Mouse (Mus musculus) limb, embryonic 15.5 days (tissue): ENCODE results near the gene Isg20. TPM values are rescaled to one million over a fixed set of nuclear protein-coding genes. Genes with fewer than 3 reads are reported as not detected.

ENCODE experiments used
- ATAC-seq: fragments of 200-750 bp; cut with Nextera tagmentation; 2 replicates; pipeline ENCODE4 v1.8.0; 2017; ENCODE audit warnings: low read depth, moderate TSS enrichment; ENCODE audit not compliant: insufficient number of reproducible peaks, low FRiP score, low TSS enrichment
- H3K27ac ChIP-seq: fragments of 300-500 bp; sonication (generic); 2 replicates; pipeline ENCODE4 v1.5.1; 2015; ENCODE audit warnings: moderate library complexity, mild to moderate bottlenecking, inconsistent platforms
- H3K27me3 ChIP-seq: fragments of 300-500 bp; sonication (generic); 2 replicates; pipeline ENCODE4 v1.6.1; 2015; ENCODE audit warnings: inconsistent platforms
- H3K36me3 ChIP-seq: fragments of 300-500 bp; sonication (generic); 2 replicates; pipeline ENCODE4 v1.6.1; 2015; ENCODE audit warnings: inconsistent platforms
- H3K4me1 ChIP-seq: fragments of 300-500 bp; sonication (generic); 2 replicates; pipeline ENCODE4 v1.6.1; 2015; ENCODE audit warnings: inconsistent platforms
- H3K4me2 ChIP-seq: fragments of 300-500 bp; sonication (generic); 2 replicates; pipeline ENCODE4 v1.6.1; 2015; ENCODE audit warnings: mild to moderate bottlenecking, inconsistent platforms
- H3K4me3 ChIP-seq: fragments of 300-500 bp; sonication (generic); 2 replicates; pipeline ENCODE4 v1.5.1; 2015; ENCODE audit warnings: mild to moderate bottlenecking, inconsistent platforms
- H3K9ac ChIP-seq: fragments of 300-500 bp; sonication (generic); 2 replicates; pipeline ENCODE4 v1.6.1; 2015; ENCODE audit warnings: inconsistent platforms
- H3K9me3 ChIP-seq: fragments of 300-500 bp; sonication (generic); 2 replicates; pipeline ENCODE4 v1.6.1; 2016; ENCODE audit warnings: inconsistent platforms
- WGBS: fragments of 180-500 bp; shearing (Covaris S2); methylation state at CpG from one replicate; pipeline ENCODE4 v1.1.7; 2015; 5-methylcytosine and 5-hydroxymethylcytosine counted together
- polyA plus RNA-seq: library from polyadenylated mRNA; unstranded; fragments of >200 nt; fragmentation: Nextera tagmentation; extraction: Ambion mirVana; gene quantifications from 2 replicates; pipeline ENCODE4 v1.2.1, GENCODE M21; 2015

Gene Isg20
- polyA plus RNA-seq, 1 experiment from 2014 or later: 3.9 TPM

GRCm38 (mm10) chr7:78926156-78926555, 12.9 kb downstream of the Isg20 start:
- H3K4me1 ChIP-seq: peaks cover 15% of the 10 kb centered on the region
- no peak overlapping the region for H3K9ac ChIP-seq
- H3K4me2 ChIP-seq: no peak overlapping the region
- no peaks in the 10 kb centered on the region for H3K9me3 ChIP-seq
- WGBS: 69% methylated on average over 9 of the region's 9 CpGs
- peak overlapping the region; percentile 82 for H3K27ac ChIP-seq
- H3K36me3 ChIP-seq: no peaks in the 10 kb centered on the region
- H3K4me3 ChIP-seq: no peak overlapping the region
- no peaks in the 10 kb centered on the region for H3K27me3 ChIP-seq
- ATAC-seq: no peak

DNA sequence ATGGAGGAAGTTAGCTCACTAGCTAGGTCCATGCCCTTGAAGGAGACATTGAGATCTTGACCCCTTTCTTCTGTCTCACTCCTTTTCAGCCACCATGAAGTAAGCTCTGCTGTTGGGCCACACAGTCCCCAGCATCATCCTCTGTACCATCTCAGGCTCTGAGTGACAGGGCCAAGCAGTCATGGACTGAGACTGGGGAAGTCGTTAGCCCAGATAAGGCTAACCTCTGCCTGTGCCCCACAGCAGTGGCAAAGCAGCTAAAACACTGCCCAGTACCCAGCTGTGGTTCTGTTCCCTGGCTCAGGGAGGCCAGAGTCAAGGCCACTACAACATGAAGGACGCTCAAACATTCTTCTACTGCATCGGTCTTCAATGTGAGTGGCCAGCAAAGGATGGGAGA, 14.0 kb downstream of the Isg20 start:
- no peak overlapping the region for H3K4me2 ChIP-seq
- no peaks in the 10 kb centered on the region for H3K36me3 ChIP-seq
- no peak overlapping the region for H3K9ac ChIP-seq
- H3K4me1 ChIP-seq: peaks cover 15% of the 10 kb centered on the region
- ATAC-seq: no peak
- H3K27me3 ChIP-seq: no peaks in the 10 kb centered on the region
- H3K9me3 ChIP-seq: no peaks in the 10 kb centered on the region
- no peak overlapping the region for H3K27ac ChIP-seq
- 75% methylated on average over 3 of the region's 3 CpGs for WGBS
- no peak overlapping the region for H3K4me3 ChIP-seq

- Histone ChIP-seq H3K27ac (peak overlapping the region; percentile 71), H3K27me3 (no peaks in the 10 kb centered on the region), H3K4me3 (no peak overlapping the region), H3K36me3 (no peaks in the 10 kb centered on the region), H3K4me2 (no peak overlapping the region), H3K9me3 (no peaks in the 10 kb centered on the region), H3K4me1 (peaks cover 11% of the 10 kb centered on the region), H3K9ac (no peak overlapping the region)
- WGBS: 49% methylated on average over 19 of the region's 19 CpGs
- ATAC-seq: peak; percentile 83
Observed at GRCm38 (mm10) chr7:78938957-78939602, 25.9 kb downstream of the Isg20 start.

DNA sequence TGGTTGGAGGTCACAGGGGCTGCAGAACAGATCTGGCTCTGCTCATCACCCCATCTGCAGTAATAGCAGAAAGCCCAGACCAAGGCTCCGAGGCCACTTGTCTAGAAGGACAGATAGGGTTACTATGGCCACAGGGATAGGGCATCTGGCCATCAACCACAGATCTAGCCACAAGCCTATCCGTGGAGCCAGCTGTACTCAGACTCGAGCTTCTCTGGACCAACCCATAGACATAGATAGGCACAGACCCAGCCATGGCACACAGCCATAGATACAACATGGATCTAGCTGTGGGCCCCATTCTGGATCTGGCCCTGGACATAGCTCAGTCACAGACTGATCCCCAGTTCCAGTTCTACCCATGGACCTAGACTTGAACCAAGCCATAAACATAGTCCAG, 27.7 kb downstream of the Isg20 start:
- Histone ChIP-seq H3K36me3 (no peaks in the 10 kb centered on the region), H3K9ac (no peak overlapping the region), H3K4me1 (peaks cover 11% of the 10 kb centered on the region), H3K27ac (no peak overlapping the region), H3K4me3 (no peak overlapping the region), H3K27me3 (no peaks in the 10 kb centered on the region), H3K4me2 (no peak overlapping the region), H3K9me3 (no peaks in the 10 kb centered on the region)
- no peak for ATAC-seq
- 87% methylated on average over 3 of the region's 3 CpGs for WGBS

- ATAC-seq: no peak
- no peaks in the 10 kb centered on the region for H3K9me3 ChIP-seq
- no peaks in the 10 kb centered on the region for H3K36me3 ChIP-seq
- no peak overlapping the region for H3K9ac ChIP-seq
- H3K4me2 ChIP-seq: no peak overlapping the region
- H3K4me1 ChIP-seq: peaks cover 11% of the 10 kb centered on the region
- no peak overlapping the region for H3K27ac ChIP-seq
- H3K27me3 ChIP-seq: no peaks in the 10 kb centered on the region
- H3K4me3 ChIP-seq: no peak overlapping the region
- 86% methylated on average over 2 of the region's 2 CpGs for WGBS
Observed at GRCm38 (mm10) chr7:78942544-78942943, 29.3 kb downstream of the Isg20 start.

DNA sequence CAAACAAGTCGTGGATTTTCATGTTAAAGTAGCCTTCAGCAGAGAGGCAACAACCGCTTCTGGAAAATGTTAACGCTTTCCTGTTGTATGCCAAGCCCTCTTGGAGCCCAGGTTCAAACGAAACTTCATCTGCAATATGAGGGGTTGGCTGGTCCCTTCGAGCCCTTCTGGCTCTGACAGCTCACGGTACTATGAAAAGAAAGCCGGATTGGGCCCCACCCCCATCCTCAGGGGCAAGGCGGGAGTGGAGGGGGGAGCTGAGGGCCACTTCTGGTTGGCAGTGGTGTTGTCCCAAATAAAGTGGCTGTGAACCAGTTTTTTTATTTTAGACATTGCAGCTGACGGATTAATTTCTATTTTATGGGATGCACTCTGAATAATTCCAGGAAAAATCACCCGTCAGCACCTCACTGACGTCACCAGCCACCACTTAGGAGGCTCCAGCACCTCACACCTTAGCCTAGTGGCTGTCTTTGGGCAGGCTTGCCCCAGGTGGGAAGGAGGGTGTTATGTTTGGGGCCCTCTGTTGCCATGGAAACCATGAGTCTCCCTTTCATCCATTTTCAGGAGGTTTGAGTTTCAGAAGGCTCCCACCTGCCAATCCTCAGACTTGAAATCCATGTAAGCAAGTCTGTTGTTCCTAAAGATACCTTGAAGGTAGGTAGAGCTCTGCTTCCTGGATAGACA, 40.8 kb downstream of the Isg20 start:
- Histone ChIP-seq H3K4me1 (peaks cover 29% of the 10 kb centered on the region), H3K9ac (no peak overlapping the region), H3K27me3 (no peaks in the 10 kb centered on the region), H3K4me2 (peak overlapping the region; percentile 21; the same call in 1 of the 2 replicates), H3K27ac (peak overlapping the region; percentile 78), H3K9me3 (no peaks in the 10 kb centered on the region), H3K4me3 (no peak overlapping the region), H3K36me3 (no peaks in the 10 kb centered on the region)
- WGBS: 11% methylated on average over 11 of the region's 11 CpGs
- no peak for ATAC-seq

DNA sequence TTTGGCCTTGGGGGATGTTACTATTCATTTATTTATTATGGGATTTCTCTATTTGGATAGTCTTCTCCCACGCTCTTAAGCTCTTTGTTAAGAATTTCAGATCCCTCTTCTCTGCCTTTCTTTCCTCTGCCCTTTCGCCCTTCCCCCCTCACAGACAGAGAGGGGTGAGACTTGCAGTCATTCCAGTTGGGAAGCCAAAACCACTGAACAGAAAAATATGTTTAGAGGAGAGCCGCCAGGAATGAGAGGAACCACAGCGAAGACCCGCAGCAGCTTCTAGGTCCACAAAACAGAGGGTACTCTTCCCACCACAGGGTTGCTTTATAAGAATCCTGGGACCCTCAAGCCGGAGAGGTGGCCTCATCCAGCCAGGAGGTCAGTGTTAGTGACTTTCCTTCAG, 41.4 kb downstream of the Isg20 start:
- no peak overlapping the region for H3K4me2 ChIP-seq
- peak overlapping the region; percentile 78 for H3K27ac ChIP-seq
- ATAC-seq: no peak
- no peaks in the 10 kb centered on the region for H3K36me3 ChIP-seq
- no peak overlapping the region for H3K4me3 ChIP-seq
- WGBS: 63% methylated on average over 6 of the region's 6 CpGs
- H3K9me3 ChIP-seq: no peaks in the 10 kb centered on the region
- H3K9ac ChIP-seq: no peak overlapping the region
- H3K27me3 ChIP-seq: no peaks in the 10 kb centered on the region
- peaks cover 29% of the 10 kb centered on the region for H3K4me1 ChIP-seq

DNA sequence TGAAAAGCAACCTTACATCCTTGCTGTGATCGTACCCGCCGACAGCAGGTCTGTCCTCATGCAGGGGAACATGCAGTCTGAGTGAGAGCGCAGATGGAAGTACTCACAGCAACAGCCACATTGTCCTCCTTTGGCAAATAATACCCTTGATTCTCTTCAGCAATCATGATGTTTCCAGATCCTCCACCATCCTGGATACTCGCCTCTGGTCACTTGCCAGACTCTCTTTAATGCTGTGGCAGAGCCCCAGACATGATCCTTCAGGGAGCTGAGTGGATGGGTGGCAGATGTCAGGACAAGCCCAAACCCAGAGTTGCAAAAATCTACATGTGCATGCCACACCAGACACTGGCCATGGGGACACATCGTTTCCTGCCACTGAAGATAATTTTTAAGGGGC, 41.9 kb downstream of the Isg20 start:
- H3K36me3 ChIP-seq: no peaks in the 10 kb centered on the region
- H3K27ac ChIP-seq: peak overlapping the region; percentile 78
- no peak overlapping the region for H3K9ac ChIP-seq
- H3K4me3 ChIP-seq: no peak overlapping the region
- no peak overlapping the region for H3K4me2 ChIP-seq
- WGBS: 65% methylated on average over 6 of the region's 6 CpGs
- no peaks in the 10 kb centered on the region for H3K9me3 ChIP-seq
- ATAC-seq: no peak
- H3K27me3 ChIP-seq: no peaks in the 10 kb centered on the region
- H3K4me1 ChIP-seq: peaks cover 29% of the 10 kb centered on the region

- H3K27me3 ChIP-seq: no peaks in the 10 kb centered on the region
- no peak overlapping the region for H3K4me2 ChIP-seq
- no peak overlapping the region for H3K27ac ChIP-seq
- no peaks in the 10 kb centered on the region for H3K36me3 ChIP-seq
- peaks cover 21% of the 10 kb centered on the region for H3K4me1 ChIP-seq
- no peak overlapping the region for H3K9ac ChIP-seq
- H3K9me3 ChIP-seq: no peaks in the 10 kb centered on the region
- no peak overlapping the region for H3K4me3 ChIP-seq
- ATAC-seq: no peak; the same call in 1 of the 2 replicates
- WGBS: 55% methylated on average over 6 of the region's 6 CpGs
Observed at GRCm38 (mm10) chr7:78958499-78959073, 45.4 kb downstream of the Isg20 start.

DNA sequence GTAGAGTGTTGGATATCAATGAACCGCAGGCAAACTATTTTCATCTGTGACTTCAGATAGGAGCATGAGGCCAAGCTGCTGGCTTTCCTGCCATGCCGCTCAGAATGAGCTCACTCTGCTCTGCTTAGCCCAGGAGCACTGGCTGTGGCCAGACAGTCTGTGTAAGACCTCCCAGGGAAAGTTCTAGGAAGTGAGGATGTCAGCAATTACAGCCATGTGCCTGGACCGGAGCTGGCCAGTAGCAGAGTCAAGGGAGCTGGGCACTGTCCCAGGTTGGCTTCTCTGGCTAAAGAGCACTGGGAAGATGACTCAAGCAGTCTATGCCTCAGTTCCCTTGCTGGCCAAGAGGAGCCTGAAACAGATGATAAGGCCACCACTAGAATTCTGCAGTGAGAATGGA, 50.7 kb downstream of the Isg20 start:
- Histone ChIP-seq H3K36me3 (no peaks in the 10 kb centered on the region), H3K4me3 (no peak overlapping the region), H3K27ac (peak overlapping the region; percentile 78; the same call in 1 of the 2 replicates), H3K4me2 (no peak overlapping the region), H3K4me1 (peaks cover 15% of the 10 kb centered on the region; the same call in 1 of the 2 replicates), H3K9me3 (no peaks in the 10 kb centered on the region), H3K9ac (no peak overlapping the region), H3K27me3 (no peaks in the 10 kb centered on the region)
- 74% methylated on average over 3 of the region's 3 CpGs for WGBS
- no peak for ATAC-seq
